Comparison of ENCODE assay signal across 8 mouse cellular contexts in the genomic region with DNA sequence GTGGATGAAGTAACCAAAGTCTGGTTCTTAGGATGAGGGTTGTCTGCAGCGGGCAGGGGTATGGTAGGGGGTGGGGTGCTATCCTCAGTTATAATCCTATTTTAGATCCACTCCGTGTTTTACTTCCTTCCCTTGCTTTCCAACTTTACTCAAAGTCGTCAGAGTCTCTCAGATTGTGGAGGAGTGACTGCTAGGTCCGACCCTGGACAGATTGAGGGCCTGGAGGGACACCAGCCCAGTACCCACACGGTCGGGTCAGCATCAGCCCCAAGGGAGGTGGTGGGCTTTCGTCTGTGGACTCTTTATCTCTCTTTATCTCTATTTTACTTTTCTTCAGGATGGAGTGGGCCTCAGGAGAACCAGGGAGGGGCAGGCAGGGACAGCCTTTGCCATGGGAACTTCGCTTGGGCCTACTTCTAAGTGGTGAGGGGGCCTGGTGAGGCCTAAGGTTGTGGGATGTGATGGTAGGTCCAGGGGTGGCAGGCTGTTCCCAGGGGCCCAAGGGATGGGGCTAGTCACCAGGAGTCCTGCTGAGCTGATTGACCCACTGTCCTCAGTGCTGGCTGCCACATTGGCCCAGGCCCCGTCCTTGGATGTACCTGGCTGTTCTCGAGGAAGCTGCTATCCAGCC. TPM values are rescaled to one million over a fixed set of nuclear protein-coding genes. Genes with fewer than 3 reads are reported as not detected.
DNase-seq lines count a peak whose midpoint lies in the region; ATAC-seq and TF ChIP-seq lines count a peak whose summit lies in the region.

Lamb2 (plus strand) TSS at position 16 of the 631 bp plus-strand sequence.

- H3K4me3 ChIP-seq in thymus, adult 2 months (ENCODE audit: control insufficient read depth, insufficient read depth, low read length), result peak within 1 kb of the TSS; percentile 48
- H3K4me3 ChIP-seq in embryonic fibroblast, embryonic 13.5 days (ENCODE audit: insufficient read depth, low read length), result peak within 1 kb of the TSS; percentile 76
- H3K4me3 ChIP-seq in heart, embryonic 16.5 days (ENCODE audit: low read length), result peak within 1 kb of the TSS; percentile 72
- H3K4me3 ChIP-seq in stomach, embryonic 16.5 days (replicated peaks; ENCODE audit: low read length), result peak within 1 kb of the TSS; percentile 68

- no peaks in the 10 kb centered on the region for H3K36me3 ChIP-seq in thymus, adult 2 months (ENCODE audit: control insufficient read depth, insufficient read depth, low read length)
- peaks cover 30% of the 10 kb centered on the region for H3K36me3 ChIP-seq in heart, embryonic 16.5 days (ENCODE audit: control insufficient read depth, insufficient read depth)
- H3K36me3 ChIP-seq in stomach, embryonic 16.5 days (ENCODE audit: control insufficient read depth, insufficient read depth, low read length), result peaks cover 12% of the 10 kb centered on the region; the same call in 1 of the 2 replicates

- TF ChIP-seq POLR2A in thymus, adult 2 months (IDR thresholded peaks at IDR 0.05; ENCODE audit: control insufficient read depth, extremely low read depth, insufficient read depth, low read length, poor library complexity), result no peak
- TF ChIP-seq POLR2A in embryonic fibroblast, embryonic 13.5 days (IDR thresholded peaks at IDR 0.05; ENCODE audit: low read depth, low read length), result peak; percentile 98

- H3K9me3 ChIP-seq in heart, embryonic 16.5 days (replicated peaks; ENCODE audit: control insufficient read depth, low read length), result no peaks in the 10 kb centered on the region
- H3K9me3 ChIP-seq in stomach, embryonic 16.5 days (replicated peaks; ENCODE audit: control insufficient read depth, low read length), result no peaks in the 10 kb centered on the region

- peak; percentile 79 for ATAC-seq in heart, embryonic 16.5 days (replicated peaks; ENCODE audit: extremely low read depth, insufficient read depth, low FRiP score)
- peak; percentile 63; the same call in 1 of the 2 replicates for ATAC-seq in stomach, embryonic 16.5 days (ENCODE audit: insufficient read depth, low FRiP score)

- no peak within 1 kb of the TSS for H3K27ac ChIP-seq in thymus, adult 2 months (ENCODE audit: control insufficient read depth, insufficient read depth, low read length)
- peak within 1 kb of the TSS; percentile 92 for H3K27ac ChIP-seq in embryonic fibroblast, embryonic 13.5 days (ENCODE audit: insufficient read depth, low read length)
- peak within 1 kb of the TSS; percentile 87 for H3K27ac ChIP-seq in heart, embryonic 16.5 days (ENCODE audit: low read length)
- H3K27ac ChIP-seq in stomach, embryonic 16.5 days (ENCODE audit: low read length), result peak within 1 kb of the TSS; percentile 79

- peak within 1 kb of the TSS; percentile 93 for H3K4me2 ChIP-seq in heart, embryonic 16.5 days (ENCODE audit: low read depth, low read length)
- peak within 1 kb of the TSS; percentile 68 for H3K4me2 ChIP-seq in stomach, embryonic 16.5 days (ENCODE audit: low read depth, low read length)

- no peaks in the 10 kb centered on the region for H3K27me3 ChIP-seq in thymus, adult 2 months (ENCODE audit: control insufficient read depth, insufficient read depth, low read length)
- H3K27me3 ChIP-seq in heart, embryonic 16.5 days (ENCODE audit: control insufficient read depth, insufficient read depth, low read length), result no peaks in the 10 kb centered on the region
- no peaks in the 10 kb centered on the region for H3K27me3 ChIP-seq in stomach, embryonic 16.5 days (ENCODE audit: control insufficient read depth, insufficient read depth, low read length)

- TF ChIP-seq CTCF in thymus, adult 2 months (IDR thresholded peaks at IDR 0.05; ENCODE audit: borderline replicate concordance, control insufficient read depth, extremely low read depth, insufficient read depth, low read length, poor library complexity), result no peak
- no peak for TF ChIP-seq CTCF in embryonic fibroblast, embryonic 13.5 days (IDR thresholded peaks at IDR 0.05; ENCODE audit: borderline replicate concordance, insufficient read depth, low read length)

- no peak for DNase-seq in thymus, adult 2 months
- DNase-seq in thymus, postnatal 36 days, result no peak
- peak; percentile 45 to 73 for DNase-seq in kidney, postnatal 36 days
- peak; percentile 74 for DNase-seq in lung, postnatal 10 days
- no peak for DNase-seq in T-cell, adult 2 months (ENCODE audit: low spot score)

- peak within 1 kb of the TSS; percentile 85 for H3K9ac ChIP-seq in heart, embryonic 16.5 days (ENCODE audit: low read length)
- peak within 1 kb of the TSS; percentile 87 for H3K9ac ChIP-seq in stomach, embryonic 16.5 days (ENCODE audit: low read length)

- peaks cover 11% of the 10 kb centered on the region for H3K4me1 ChIP-seq in thymus, adult 2 months (replicated peaks; ENCODE audit: control insufficient read depth, insufficient read depth, low read length)
- 0 out of 2 replicates have a peak, but pooled peaks cover 6% of the 10 kb centered on the region for H3K4me1 ChIP-seq in embryonic fibroblast, embryonic 13.5 days (ENCODE audit: control insufficient read depth, insufficient read depth, low read length)
- peaks cover 29% of the 10 kb centered on the region for H3K4me1 ChIP-seq in heart, embryonic 16.5 days (ENCODE audit: control insufficient read depth, insufficient read depth, low read length)
- H3K4me1 ChIP-seq in stomach, embryonic 16.5 days (ENCODE audit: control insufficient read depth, insufficient read depth, low read length), result peaks cover 14% of the 10 kb centered on the region; the same call in 1 of the 2 replicates

- 58% methylated on average over 10 of the region's 10 CpGs for WGBS in thymus, adult 2 months
- 10% methylated on average over 10 of the region's 10 CpGs for WGBS in heart, embryonic 16.5 days
- 6% methylated on average over 10 of the region's 10 CpGs for WGBS in stomach, embryonic 16.5 days

RNA-seq across cellular contexts. Expression of gene Lamb2, which starts in this region (rescaled TPM):
- 16.1 and 33.7 TPM in 2 replicates for polyA plus RNA-seq in thymus, adult 2 months (2012; rRNA removed)
- 118 and 152 TPM in 2 replicates for polyA plus RNA-seq in embryonic fibroblast, embryonic 13.5 days (2011; ENCODE audit: insufficient read length, low read depth, missing spikeins)
- polyA plus RNA-seq in heart, embryonic 16.5 days (2015; fragmentation: Nextera tagmentation; extraction: Ambion mirVana), result 67.1 and 77.7 TPM in 2 replicates
- 61.4 and 68.7 TPM in 2 replicates for polyA plus RNA-seq in stomach, embryonic 16.5 days (2015; fragmentation: Nextera tagmentation; extraction: Ambion mirVana)

Comparison
In these comparisons a context has a peak if more than half of its experiments do, and no peak if none do; other contexts are left out.
1. DNase-seq: peak in kidney, postnatal 36 days (2 of 2) and lung, postnatal 10 days (single experiment); none in thymus, adult 2 months (single experiment), thymus, postnatal 36 days (0 of 2) and T-cell, adult 2 months (single experiment).
2. Peak in every context shown above with its lines, with median percentiles within 50 percentile points of each other: H3K4me3 ChIP-seq.